Mouse (Mus musculus): ENCODE measurements at regions not wholly inside any gene's neighbourhood (a gene's known extent, or its start where the extent isn't known, plus 50 kb on each side); places are given as distances from the start of the nearest gene placed in this dataset.

DNA sequence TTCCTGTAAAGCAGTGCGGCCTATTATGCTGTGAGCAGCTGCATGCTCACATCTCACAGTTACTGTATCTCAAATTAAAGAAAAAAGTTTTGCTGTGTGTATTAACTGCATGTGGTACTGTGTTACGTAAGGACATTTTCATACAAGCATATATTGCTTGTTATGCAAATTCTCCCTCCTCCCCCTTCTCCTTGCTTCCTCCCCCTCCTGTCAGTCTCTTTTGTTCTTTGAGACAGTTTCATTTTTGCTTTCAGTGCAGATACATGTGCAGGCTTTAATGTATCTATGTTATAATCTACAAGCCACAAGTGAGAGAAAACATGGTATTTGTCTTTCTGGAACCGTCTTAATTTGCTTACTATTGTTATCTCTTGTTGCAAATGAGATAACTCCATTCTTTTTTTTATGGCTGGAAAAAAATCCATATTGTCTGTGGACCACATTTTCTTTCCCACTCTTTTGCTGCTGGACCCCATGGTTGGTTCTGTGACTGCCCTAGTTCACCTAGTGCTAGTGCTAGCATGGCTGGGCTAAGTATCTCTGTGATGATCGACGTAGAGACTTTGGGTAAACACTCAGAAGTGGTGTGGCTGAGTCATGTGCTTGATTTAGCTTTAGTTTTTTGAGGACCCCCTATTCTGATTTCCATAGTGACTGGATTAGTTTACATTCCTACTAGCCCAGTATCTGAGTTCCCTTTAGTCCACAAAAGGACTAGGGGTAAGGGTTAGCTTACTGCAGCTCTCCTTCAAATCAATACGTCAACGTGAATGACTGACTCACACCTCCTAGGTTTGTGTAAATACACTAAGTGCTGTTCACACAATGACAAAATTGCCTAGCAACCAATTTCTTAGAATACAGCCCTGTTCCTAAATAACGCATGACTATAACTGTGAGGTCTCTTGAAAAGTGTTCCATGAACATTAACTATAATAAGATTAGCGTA is 158.1 kb downstream of the Icos start:
- DNase-seq (ENCODE audit: low read depth): peak; percentile 90

GRCm38 (mm10) chr1:61137210-61137885 is 159.6 kb downstream of the Icos start:
- DNase-seq (ENCODE audit: low read depth): peak; percentile 73

DNA sequence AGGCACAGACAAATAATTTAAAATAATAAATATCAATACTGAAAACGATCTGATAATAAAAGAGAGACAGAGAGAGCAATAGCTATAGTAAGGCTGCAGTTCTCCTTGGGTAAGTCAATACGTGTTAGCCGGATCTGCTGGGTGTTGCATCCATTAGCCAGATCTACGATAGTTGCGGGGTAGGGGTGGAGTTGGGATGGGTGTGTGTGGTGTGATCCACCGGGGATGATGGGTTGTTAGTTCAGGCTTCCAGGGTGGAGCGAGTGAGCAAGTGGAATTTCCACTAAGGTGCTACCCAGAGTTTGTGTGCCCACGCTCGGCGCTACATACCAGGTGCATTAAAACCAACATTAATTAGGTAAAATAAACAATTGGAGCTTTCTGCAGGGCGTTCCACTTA is 160.2 kb downstream of the Icos start:
- DNase-seq (ENCODE audit: low read depth): peak; percentile 65

DNA sequence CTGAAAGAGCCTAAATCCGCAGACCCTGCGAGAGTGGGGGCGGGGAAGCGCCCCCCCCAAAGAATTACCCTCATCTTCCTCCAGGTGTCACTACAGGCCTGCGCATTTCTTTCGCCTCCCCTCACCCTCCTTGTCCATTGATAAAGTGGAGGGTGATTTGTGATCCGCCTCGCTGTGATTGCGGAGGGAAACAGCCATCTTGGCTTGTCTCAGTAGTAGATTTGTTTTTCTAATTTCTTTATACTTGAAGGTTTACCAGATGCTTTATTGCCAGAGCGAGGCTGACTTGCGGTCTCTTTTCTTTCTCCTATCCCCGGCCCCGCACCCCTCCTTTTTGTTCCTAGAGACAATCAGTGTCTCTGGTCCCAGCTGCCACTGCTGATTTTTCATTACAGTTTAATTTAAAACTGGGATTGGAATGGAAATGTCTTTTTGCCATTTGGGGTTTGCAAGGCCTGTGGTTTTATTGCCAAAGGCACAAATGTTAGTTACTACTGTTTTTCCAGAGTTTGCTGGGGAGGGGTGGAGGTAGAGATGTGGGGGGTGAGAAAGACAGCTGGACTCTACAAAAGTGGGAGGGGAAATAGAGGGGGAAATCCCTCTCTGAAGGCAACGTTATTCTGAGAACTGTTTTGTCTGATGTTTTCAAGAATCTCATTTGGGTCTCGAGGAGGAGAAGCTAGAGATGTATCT is 161.7 kb downstream of the Icos start:
- DNase-seq (ENCODE audit: low read depth): peak; percentile 87

DNA sequence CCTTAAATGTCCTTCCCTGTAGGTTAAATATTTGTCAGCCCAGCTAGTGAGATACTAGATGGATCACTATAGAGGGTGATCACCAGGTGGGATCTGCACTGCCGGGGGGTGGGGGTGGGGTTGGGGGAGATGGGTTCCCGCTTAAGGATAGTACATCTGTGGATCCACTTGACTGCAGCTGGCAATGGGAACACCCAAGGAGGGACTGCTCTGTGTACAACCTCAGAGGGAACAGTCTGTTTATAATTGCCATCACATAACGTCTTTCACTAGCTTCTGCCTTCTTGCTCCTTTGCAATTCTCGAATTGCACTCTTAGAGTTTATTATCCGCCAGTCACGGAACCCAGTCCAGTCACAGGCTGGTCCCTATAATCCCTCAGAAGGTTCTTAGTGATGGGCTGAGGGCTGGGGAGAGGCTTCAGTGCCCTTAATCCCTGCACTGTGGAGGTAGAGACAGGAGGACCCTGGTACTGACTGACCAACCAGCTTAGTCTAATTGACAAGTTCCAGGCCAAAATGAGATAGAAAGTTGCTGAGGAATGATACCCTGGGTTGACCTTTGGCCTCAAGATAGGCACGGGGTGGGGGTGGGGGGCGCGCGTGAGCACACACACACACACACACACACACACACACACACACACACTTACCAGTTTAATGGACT is 162.4 kb downstream of the Icos start:
- DNase-seq (ENCODE audit: low read depth): no peak

DNA sequence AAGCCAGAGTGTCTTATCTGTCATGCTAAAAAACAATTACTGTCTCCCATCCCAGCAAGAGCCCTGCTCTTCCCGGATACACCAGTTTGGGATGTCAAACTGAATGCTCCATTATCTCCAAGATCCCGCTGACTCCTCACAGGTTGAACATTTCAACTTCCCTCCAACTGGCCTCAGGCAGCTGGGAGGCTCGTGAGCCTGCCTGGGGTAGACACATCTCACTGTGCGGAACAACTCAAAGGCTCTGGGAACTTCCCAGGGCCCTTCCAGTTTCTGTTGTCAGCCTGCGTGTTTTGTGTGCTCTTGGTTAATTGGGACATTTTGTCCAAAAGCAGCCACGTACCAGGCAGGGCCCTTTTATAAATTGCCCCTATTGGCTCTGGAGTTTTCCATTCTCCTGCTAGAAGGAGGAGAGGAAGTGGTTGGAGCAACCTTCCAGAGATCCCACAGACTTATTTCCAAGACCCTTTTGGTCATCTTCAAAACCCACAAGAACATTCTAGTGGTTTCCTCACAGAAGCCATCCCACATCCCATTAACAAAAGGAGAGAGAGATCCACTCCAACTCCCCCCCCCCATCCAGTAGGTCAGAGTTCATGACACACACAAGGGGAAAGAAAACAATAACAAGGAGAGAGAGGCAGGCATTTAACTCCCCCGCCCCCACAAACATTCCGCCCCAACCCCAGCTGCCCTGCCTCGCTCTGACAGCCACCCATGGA is 163.3 kb downstream of the Icos start:
- DNase-seq (ENCODE audit: low read depth): peak; percentile 74

- DNase-seq (ENCODE audit: low read depth): no peak
These were observed 163.8 kb downstream of the Icos start for GRCm38 (mm10) chr1:61141592-61141930.

- peak; percentile 67 for DNase-seq (ENCODE audit: low read depth)
These were observed 164.2 kb downstream of the Icos start for GRCm38 (mm10) chr1:61141952-61142351.

DNA sequence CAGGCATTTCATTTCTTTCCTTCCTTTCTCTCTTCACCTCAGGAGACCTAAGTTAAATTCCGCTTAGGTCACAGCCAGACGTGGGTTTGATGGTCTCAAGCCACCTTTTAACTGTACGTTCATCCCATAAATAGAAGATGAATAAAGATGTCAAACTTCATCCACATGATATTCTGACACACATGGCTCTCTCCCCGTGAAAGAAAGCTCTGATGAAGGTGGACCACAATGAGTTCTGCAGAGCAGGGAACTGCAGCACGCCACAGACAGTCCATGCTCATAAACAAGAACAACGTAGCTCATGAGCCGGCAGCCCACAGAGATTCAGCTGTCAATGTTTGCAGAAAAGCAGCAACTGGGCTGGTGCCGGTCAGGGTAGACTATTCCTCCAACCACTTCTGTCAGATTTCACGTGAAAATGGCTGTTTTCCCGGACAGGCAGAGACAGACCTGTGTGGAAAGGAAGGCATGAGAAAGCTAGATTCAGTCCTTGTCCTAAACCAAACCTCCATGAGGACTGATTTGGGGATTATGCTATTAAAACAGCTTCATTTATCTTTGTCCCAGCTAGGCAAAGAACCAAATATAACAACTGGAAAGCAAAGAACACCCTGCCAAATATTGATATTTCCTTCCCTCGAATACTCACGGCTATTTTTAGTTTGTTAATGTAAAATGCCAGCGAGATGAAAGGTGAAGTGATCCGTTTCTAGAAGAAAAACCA is 165.5 kb downstream of the Icos start:
- DNase-seq (ENCODE audit: low read depth): no peak

GRCm38 (mm10) chr1:61143754-61144066 is 166.0 kb downstream of the Icos start:
- DNase-seq (ENCODE audit: low read depth): no peak

DNA sequence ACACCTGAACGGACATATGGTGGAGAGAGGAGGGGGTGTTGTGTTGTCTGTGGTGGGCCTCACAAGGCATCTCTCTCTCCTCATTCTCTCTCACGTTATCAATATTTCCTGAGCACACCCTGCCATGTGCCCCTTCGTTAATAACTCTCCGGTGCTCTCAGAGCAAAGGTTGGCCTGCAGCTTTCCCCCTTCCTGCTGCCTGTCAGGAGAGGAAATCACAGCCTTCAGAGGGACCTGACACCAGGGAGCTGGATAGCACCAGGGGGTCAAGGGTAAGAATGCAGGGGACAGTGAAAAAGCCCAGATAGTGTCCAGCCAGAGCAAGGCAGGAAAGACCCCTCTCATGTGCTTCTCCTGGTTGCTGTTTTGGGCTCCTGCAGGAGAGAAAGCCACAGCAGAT is 167.3 kb downstream of the Icos start:
- no peak for DNase-seq (ENCODE audit: low read depth)

DNA sequence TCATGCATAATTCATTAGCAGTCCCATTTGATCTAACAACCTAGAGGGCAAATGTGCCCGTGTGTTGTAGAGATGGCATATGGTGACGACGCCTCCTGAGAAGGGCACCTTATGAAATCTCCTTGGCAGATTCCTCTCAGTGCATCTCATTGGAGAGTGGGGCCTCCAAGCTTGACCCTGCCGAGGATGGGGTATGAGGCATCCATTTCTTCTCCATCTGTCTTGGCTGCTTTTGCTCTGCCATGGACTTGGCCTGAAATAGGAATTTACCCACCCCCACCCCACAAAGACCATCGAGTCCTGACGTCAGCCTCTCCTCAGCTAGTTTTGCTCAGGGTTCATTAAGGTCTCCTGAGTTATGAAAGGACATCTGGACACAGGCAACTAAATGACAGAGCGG is 167.8 kb downstream of the Icos start:
- DNase-seq (ENCODE audit: low read depth): no peak

DNA sequence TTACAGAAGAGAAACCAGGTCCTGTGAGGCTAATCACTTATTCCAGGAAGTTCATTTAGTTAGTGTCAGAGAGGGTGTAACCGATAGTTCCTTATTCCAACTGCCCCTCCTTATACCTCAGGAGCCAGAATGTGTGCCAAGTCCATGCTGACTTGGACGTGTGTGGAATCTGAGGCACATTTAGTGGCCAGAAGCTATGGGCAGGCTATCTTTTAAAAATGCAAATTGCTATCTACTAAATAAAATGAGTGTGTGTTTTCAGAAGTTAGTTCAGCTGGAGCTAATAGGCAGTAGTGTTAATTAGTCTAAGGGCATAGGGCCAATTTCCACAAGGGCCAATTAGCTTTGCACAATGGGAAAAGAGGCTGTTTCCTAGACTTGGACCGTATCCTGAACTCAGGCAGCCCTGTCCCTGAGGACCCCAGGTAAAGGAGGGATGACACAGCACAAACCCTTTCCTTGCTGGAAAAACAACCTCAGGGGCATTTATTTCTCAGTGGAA is 168.5 kb downstream of the Icos start:
- DNase-seq (ENCODE audit: low read depth): no peak

DNA sequence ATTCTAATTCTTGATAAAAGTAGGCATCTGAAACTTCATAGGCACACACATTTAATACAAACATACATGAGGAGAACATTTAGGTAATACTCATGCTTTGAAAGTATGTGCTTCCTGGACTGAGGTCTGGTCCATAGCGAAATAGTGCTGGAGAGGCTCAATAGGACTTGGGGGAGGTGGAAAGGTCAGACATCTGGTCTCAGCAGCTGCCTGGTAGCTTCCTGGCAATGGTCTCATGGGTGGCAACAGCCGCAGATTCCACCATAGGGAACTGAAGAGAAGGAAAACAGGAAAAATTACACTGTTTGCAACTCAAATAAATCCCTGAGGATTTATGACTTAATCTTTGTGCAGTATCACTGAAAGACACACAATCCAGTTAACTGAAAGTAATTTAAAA is 174.0 kb downstream of the Icos start:
- no peak for DNase-seq (ENCODE audit: low read depth)

DNA sequence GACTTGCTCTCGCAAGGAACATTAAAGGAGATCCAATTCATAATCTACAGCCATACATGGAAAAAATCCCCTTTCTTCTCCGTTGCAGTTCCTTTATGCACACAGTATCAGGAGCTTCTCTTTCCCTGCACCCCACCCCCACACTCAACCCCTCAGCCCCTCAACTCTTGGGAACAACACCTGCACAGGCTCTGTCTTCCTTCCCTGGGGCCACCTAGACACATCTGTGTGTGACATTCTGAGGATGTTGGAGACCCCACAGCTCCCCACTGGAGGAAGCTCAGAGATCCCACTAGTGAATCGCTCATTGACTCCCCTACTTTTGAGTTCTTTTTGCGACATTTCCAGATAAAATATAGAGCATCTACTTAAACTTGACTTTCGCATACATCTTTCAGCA is 174.4 kb downstream of the Icos start:
- no peak for DNase-seq (ENCODE audit: low read depth)

DNA sequence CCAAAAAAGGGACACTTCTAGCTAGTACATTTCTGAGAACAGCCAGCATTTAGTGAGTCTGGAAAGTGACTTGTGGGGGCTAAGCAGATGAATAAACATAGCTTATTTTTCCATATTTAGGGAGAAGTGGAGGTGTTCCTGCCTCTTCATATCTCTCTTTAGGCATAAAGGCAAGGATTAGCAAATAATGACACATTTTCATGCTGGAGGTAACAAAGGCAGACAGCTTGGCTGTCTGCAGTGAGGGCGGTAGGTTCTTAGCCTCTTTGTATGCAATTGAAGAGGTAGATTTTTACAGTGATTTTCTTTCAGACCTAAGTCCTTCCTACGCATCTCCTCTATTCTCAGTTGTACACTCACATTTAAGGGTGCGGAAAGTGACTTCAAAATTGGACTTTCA is 176.5 kb downstream of the Icos start:
- no peak for DNase-seq (ENCODE audit: low read depth)

GRCm38 (mm10) chr1:61157271-61157670 is 179.5 kb downstream of the Icos start:
- DNase-seq (ENCODE audit: low read depth): no peak

GRCm38 (mm10) chr1:61160505-61160904 is 182.8 kb downstream of the Icos start:
- DNase-seq (ENCODE audit: low read depth): no peak

DNA sequence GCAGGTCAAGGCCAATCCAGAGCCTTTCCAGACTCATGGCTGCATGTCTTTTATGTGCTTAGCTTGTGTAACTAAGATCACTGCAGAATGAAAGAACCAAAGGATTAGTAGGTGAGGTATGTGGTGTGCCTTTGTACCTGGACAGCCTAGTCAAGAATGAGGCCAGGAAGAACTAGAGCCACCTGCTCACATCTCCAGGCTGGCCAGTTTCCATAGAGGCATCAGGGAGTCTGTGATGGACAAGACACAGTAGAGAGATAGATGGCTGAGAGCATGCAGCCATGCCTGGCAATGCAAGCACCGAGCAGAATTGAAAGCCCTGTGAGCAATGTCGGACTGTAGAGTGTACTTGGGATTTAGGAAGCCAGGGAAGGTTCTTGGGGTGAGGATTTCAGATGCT is 186.5 kb downstream of the Icos start:
- DNase-seq (ENCODE audit: low read depth): no peak

- no peak for DNase-seq (ENCODE audit: low read depth)
These were observed 194.2 kb downstream of the Icos start for GRCm38 (mm10) chr1:61171941-61172340.

DNA sequence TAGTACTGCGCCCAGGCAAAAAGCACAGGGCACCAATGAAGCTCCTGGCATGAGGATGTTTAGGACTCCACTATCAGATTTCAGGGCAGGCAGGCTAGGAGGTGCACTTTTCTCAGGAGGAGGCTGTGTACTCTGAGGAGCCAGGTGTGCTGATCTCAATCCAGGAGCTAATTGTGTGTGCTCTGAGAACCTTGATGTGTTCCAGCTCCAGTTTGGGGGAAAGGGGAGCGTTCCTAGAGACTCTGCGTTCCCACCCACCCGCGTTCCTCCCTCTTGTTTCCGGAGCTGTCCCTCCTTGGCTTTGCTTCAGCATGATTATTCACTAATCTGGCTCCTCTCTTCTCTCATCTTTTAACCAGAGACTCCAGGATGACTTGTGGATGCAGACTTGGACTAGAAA is 195.2 kb downstream of the Icos start:
- DNase-seq (ENCODE audit: low read depth): no peak

Data from induced T-regulatory cell, adult 2 months (primary cell).